Mouse (Mus musculus): ENCODE data around the gene Vmn1r43. TPM values are rescaled to one million over a fixed set of nuclear protein-coding genes. Genes with fewer than 3 reads are reported as not detected.
"Not testable (repeated sequence)": the region's sequence is repeated elsewhere in the genome, so short reads cannot be mapped to it uniquely, and the experiment has no call there.

Vmn1r43 gene
- 0.01 TPM in 1 of 2 replicates, not detected in the other for polyA plus RNA-seq (2015; fragmentation: Nextera tagmentation; extraction: Ambion mirVana)

GRCm38 (mm10) chr6:89876313-89876712 is at the start of gene Vmn1r43, which contains the start of gene Vmn1r42:
TSS of gene Vmn1r43 (minus strand) at chr6:89876413.
TSS of gene Vmn1r42 (minus strand) at chr6:89876413.
- not testable (repeated sequence) for H3K4me2 ChIP-seq (replicated peaks; ENCODE audit: low read depth); H3K9ac ChIP-seq (ENCODE audit: low read depth, low read length); H3K4me3 ChIP-seq (ENCODE audit: low read depth, low read length); H3K27me3 ChIP-seq (replicated peaks; ENCODE audit: control insufficient read depth, insufficient read depth, low read length); H3K4me1 ChIP-seq (replicated peaks; ENCODE audit: control insufficient read depth, insufficient read depth, low read length); H3K27ac ChIP-seq (ENCODE audit: low read depth, low read length); H3K9me3 ChIP-seq (ENCODE audit: control insufficient read depth); ATAC-seq; H3K36me3 ChIP-seq (ENCODE audit: control insufficient read depth, insufficient read depth)
- 74% methylated on average over 3 of the region's 3 CpGs for WGBS

DNA sequence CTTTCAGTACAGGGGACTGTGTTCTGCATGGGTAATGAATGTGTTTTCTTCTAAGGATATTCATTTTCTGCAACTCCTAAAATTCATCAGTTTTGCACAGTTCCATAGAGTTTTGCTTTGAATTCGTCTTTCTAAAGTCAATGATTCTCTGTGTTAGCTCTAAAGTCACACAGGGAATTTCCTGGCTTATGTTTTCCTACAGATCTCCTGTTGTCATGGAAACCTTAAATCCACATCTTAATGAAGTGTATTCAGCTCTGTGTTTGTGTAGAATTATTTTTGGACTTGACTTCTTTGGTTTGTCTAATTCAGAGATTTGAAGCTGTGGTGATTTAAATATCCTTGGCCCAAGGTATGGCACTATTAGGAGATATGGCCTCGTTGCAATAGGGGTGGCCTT is 7.6 kb upstream of the Vmn1r43 start:
- no peaks in the 10 kb centered on the region for H3K36me3 ChIP-seq (ENCODE audit: control insufficient read depth, insufficient read depth)
- no peak for ATAC-seq
- no peak for TF ChIP-seq CTCF (IDR thresholded peaks at IDR 0.05; ENCODE audit: low read depth)
- H3K27me3 ChIP-seq (replicated peaks; ENCODE audit: control insufficient read depth, insufficient read depth, low read length) = no peaks in the 10 kb centered on the region
- no peak overlapping the region for H3K4me2 ChIP-seq (replicated peaks; ENCODE audit: low read depth)
- 49% methylated on average over 2 of the region's 2 CpGs for WGBS
- no peak overlapping the region for H3K9ac ChIP-seq (ENCODE audit: low read depth, low read length)
- no peak overlapping the region for H3K27ac ChIP-seq (ENCODE audit: low read depth, low read length)
- no peaks in the 10 kb centered on the region for H3K4me1 ChIP-seq (replicated peaks; ENCODE audit: control insufficient read depth, insufficient read depth, low read length)
- H3K4me3 ChIP-seq (ENCODE audit: low read depth, low read length) = no peak overlapping the region
- no peaks in the 10 kb centered on the region for H3K9me3 ChIP-seq (ENCODE audit: control insufficient read depth)

DNA sequence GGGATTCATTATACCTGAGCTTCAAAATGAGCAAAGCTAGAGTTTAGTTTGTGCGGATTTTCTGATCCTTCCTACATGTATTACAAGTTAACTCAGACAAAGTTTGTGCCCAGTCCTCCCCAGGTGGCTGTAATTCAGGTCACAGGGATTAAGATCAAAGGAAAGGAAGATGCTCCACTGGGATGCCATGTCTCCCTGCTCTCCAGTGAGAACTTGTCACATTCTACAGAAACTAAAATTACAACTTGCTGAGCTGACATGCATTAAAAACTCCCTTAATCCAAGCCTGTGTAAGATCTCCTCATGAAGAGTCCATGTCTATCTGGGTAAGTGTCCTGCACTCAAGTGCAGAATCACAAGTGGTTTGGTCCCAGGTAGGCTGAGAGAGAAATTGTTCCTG is 7.1 kb upstream of the Vmn1r43 start, which contains the start of gene Vmn1r44:
TSS of gene Vmn1r44 (plus strand) at position 301 of the 400 bp plus-strand sequence.
- no peak within 1 kb of the TSS for H3K4me3 ChIP-seq (ENCODE audit: low read depth, low read length)
- no peak within 1 kb of the TSS for H3K27ac ChIP-seq (ENCODE audit: low read depth, low read length)
- H3K9ac ChIP-seq (ENCODE audit: low read depth, low read length) = no peak within 1 kb of the TSS
- no peak within 1 kb of the TSS for H3K4me2 ChIP-seq (replicated peaks; ENCODE audit: low read depth)
- 94% methylated on average over 1 of the region's 1 CpGs for WGBS
- H3K27me3 ChIP-seq (replicated peaks; ENCODE audit: control insufficient read depth, insufficient read depth, low read length) = no peaks in the 10 kb centered on the region
- no peak for ATAC-seq
- no peaks in the 10 kb centered on the region for H3K4me1 ChIP-seq (replicated peaks; ENCODE audit: control insufficient read depth, insufficient read depth, low read length)
- TF ChIP-seq CTCF (IDR thresholded peaks at IDR 0.05; ENCODE audit: low read depth) = no peak
- no peaks in the 10 kb centered on the region for H3K36me3 ChIP-seq (ENCODE audit: control insufficient read depth, insufficient read depth)
- no peaks in the 10 kb centered on the region for H3K9me3 ChIP-seq (ENCODE audit: control insufficient read depth)

DNA sequence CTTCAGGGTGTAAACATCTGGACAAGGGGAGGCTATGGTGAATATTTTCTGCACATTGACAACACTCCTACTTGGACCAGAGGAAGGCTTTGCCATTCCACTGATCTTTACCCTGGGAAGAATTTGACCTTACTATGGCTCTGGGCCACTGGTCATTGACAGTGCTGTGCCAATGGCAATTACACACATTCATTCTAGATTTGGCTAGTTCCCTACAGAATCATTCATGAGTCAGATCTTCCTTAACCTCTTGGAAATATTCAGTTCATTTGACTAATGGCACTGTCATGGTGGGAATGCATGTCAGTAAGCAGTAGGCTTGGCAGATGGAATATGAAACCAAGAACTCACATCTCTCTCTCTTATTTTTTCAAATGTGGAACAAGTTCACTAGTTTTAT is 4.7 kb upstream of the Vmn1r43 start:
- Histone ChIP-seq H3K9ac (ENCODE audit: low read depth, low read length) (no peak overlapping the region), H3K4me2 (replicated peaks; ENCODE audit: low read depth) (no peak overlapping the region), H3K36me3 (ENCODE audit: control insufficient read depth, insufficient read depth) (no peaks in the 10 kb centered on the region), H3K4me3 (ENCODE audit: low read depth, low read length) (no peak overlapping the region), H3K9me3 (ENCODE audit: control insufficient read depth) (no peaks in the 10 kb centered on the region), H3K27me3 (replicated peaks; ENCODE audit: control insufficient read depth, insufficient read depth, low read length) (no peaks in the 10 kb centered on the region), H3K27ac (ENCODE audit: low read depth, low read length) (no peak overlapping the region), H3K4me1 (replicated peaks; ENCODE audit: control insufficient read depth, insufficient read depth, low read length) (no peaks in the 10 kb centered on the region)
- ATAC-seq = no peak
- TF ChIP-seq CTCF (IDR thresholded peaks at IDR 0.05; ENCODE audit: low read depth) = no peak

GRCm38 (mm10) chr6:89876963-89877362 is 750 bp upstream of the Vmn1r43 start:
- 69% methylated on average over 2 of the region's 2 CpGs for WGBS
- Histone ChIP-seq H3K9me3 (ENCODE audit: control insufficient read depth) (no peaks in the 10 kb centered on the region), H3K27ac (ENCODE audit: low read depth, low read length) (no peak overlapping the region), H3K4me1 (replicated peaks; ENCODE audit: control insufficient read depth, insufficient read depth, low read length) (no peaks in the 10 kb centered on the region), H3K27me3 (replicated peaks; ENCODE audit: control insufficient read depth, insufficient read depth, low read length) (no peaks in the 10 kb centered on the region), H3K4me3 (ENCODE audit: low read depth, low read length) (no peak overlapping the region), H3K36me3 (ENCODE audit: control insufficient read depth, insufficient read depth) (no peaks in the 10 kb centered on the region), H3K9ac (ENCODE audit: low read depth, low read length) (no peak overlapping the region), H3K4me2 (replicated peaks; ENCODE audit: low read depth) (no peak overlapping the region)
- ATAC-seq = no peak
- TF ChIP-seq CTCF (IDR thresholded peaks at IDR 0.05; ENCODE audit: low read depth) = no peak

DNA sequence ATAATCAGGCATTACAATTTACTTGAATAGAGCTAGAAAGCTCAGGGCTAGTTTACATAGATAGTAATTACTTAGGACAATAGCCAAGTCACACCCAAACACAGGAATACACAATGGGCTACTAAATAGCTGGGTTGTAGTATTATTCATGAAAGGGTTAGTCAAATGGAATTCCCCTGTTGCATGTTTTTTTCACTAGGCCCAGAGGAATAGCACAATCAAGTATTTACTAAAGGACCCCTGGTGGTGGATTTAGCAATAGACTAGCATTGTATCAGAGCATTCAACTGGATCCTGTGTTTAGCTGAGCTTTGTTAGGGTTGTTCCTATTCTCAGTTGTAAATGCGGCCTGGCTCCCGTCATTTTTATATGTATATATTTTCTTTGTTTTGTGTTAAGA is 8.2 kb downstream of the Vmn1r43 start:
- TF ChIP-seq CTCF (IDR thresholded peaks at IDR 0.05; ENCODE audit: low read depth) = no peak
- H3K4me1 ChIP-seq (replicated peaks; ENCODE audit: control insufficient read depth, insufficient read depth, low read length) = no peaks in the 10 kb centered on the region
- ATAC-seq = no peak
- no peak overlapping the region for H3K27ac ChIP-seq (ENCODE audit: low read depth, low read length)
- no peaks in the 10 kb centered on the region for H3K36me3 ChIP-seq (ENCODE audit: control insufficient read depth, insufficient read depth)
- no peak overlapping the region for H3K4me3 ChIP-seq (ENCODE audit: low read depth, low read length)
- 92% methylated on average over 2 of the region's 2 CpGs for WGBS
- no peak overlapping the region for H3K9ac ChIP-seq (ENCODE audit: low read depth, low read length)
- H3K9me3 ChIP-seq (ENCODE audit: control insufficient read depth) = 0 out of 2 replicates have a peak, but pooled peaks cover 4% of the 10 kb centered on the region
- H3K27me3 ChIP-seq (replicated peaks; ENCODE audit: control insufficient read depth, insufficient read depth, low read length) = no peaks in the 10 kb centered on the region
- H3K4me2 ChIP-seq (replicated peaks; ENCODE audit: low read depth) = no peak overlapping the region

DNA sequence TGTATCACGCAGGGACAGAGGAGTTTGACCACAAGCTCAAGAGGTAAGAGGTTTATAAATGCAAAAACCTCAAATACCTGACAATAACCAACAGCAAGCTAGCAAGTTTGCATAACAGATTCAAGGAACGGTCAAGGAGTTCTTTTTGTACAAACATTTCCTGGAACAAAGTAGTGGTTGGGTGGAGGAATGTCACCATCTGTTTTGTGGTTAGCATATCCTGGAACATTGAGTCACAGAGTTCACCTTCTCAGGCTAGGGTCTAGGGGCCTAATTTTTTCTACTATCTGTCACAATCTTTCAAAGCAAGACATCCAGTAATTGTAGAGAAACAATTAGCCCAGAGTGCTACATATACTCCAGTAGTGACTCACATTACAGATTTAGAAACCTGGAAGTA is 8.9 kb downstream of the Vmn1r43 start:
- Histone ChIP-seq H3K9me3 (ENCODE audit: control insufficient read depth) (0 out of 2 replicates have a peak, but pooled peaks cover 7% of the 10 kb centered on the region), H3K4me1 (replicated peaks; ENCODE audit: control insufficient read depth, insufficient read depth, low read length) (no peaks in the 10 kb centered on the region), H3K36me3 (ENCODE audit: control insufficient read depth, insufficient read depth) (no peaks in the 10 kb centered on the region), H3K4me3 (ENCODE audit: low read depth, low read length) (no peak overlapping the region), H3K9ac (ENCODE audit: low read depth, low read length) (no peak overlapping the region), H3K27ac (ENCODE audit: low read depth, low read length) (no peak overlapping the region), H3K4me2 (replicated peaks; ENCODE audit: low read depth) (no peak overlapping the region), H3K27me3 (replicated peaks; ENCODE audit: control insufficient read depth, insufficient read depth, low read length) (no peaks in the 10 kb centered on the region)
- no peak for ATAC-seq
- WGBS = 91% methylated on average over 2 of the region's 2 CpGs
- TF ChIP-seq CTCF (IDR thresholded peaks at IDR 0.05; ENCODE audit: low read depth) = no peak
